Mouse (Mus musculus) cerebellum, postnatal 10 days (tissue): ENCODE results near the gene Gif.

Experiments
- DNase-seq, 2 experiments: peaks; one replicate each; pipeline ENCODE4 v3.0.0; 2021; ENCODE audit warnings: mixed read lengths in 2 of 2

Gif gene

GRCm38 (mm10) chr19:11800531-11801315 lies 53.4 kb downstream of the Gif start:
- DNase-seq: no peak

DNA sequence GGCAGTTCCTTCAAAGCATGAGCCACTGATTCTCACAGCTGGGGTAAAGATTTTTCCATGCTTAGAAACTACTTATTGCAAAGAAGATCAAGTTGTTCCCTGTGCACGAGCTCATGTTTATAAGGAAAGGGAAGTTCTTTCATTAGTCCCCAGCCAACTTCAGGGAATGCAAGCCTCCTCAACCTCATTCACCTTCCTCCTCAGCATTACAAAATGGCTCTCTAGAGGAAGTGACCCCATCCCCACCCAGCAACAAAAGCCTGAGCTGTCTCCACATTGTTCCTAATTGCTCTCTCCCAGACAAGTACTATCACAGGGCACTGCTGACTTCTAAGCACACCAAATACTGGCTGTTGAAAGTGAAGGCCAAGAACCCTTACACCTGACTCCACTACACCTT lies 57.1 kb downstream of the Gif start:
- no peak for DNase-seq

GRCm38 (mm10) chr19:11807251-11807650 lies 59.9 kb downstream of the Gif start:
- DNase-seq: no peak

DNA sequence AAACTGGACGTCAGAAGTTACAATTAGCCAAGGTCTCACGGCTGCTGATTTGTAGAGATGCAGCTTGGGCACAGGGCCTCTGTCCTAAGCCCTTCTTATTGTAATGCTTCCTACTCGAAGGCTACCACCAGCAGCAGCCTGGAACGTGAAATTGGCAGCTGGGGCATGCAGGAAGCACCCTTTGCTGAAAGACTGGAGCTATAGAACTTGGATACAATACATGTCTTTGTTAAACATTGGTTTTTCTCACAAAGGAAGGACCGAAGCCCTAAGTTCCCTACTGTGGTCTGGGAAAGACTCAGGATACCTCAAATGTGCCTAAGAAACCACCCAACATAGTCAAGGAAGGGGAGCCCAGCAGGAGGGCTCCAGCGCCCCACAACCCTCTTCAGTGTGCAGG lies 60.5 kb downstream of the Gif start:
- DNase-seq: no peak

DNA sequence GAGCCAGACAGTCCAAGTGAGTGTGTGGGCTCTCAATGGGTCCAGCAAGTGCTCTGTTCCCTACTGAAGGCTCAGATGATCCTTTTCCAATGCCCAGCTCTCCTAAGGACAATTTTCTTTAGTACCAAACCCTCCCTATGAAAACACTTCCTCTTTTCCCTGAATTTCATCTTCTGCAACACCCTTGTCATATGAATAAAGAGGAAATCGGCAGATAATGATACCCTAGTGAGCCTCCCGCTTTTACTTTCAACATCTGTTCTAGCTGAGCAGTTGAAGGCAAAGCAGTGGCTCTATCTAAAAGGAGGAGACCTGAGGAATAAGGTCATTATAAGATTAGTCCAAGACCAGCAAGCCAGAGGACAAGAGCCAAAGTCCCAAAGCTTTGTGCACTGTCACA lies 61.1 kb downstream of the Gif start:
- DNase-seq: no peak

DNA sequence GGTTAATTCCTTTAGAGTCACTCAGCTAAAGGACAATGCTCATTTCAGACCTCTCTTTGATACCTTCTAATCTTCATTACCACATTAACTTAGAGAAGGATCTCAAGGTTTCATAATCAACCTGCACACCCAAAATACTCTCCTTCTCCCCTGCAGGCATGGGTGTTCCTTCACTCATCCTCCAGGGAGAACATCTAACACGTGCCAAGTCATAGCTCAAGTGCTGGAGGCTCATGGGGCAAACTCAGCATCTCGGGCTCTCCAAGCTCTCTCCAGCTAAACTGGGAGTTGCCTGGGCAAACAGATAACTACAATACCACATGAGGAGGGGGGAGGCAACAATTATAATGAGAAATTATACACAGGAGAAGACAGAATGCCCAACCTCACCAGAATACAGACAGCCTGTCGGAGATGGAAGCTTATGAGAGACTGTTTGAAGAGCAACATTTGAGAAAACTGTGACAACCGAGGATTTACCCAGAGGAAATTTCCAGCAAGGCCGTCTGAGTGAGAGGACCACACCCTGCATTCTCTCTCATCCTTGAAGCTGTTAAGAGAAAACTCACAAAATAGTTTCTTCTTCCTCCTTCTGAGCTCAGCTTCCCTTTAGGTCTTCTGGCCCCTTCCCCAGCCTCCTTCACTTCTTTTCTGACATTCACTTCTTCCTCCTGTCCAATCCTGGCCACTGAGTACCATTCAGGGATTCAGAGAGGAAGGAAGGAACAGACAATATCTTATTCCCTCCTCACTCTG lies 62.8 kb downstream of the Gif start:
- DNase-seq: no peak

DNA sequence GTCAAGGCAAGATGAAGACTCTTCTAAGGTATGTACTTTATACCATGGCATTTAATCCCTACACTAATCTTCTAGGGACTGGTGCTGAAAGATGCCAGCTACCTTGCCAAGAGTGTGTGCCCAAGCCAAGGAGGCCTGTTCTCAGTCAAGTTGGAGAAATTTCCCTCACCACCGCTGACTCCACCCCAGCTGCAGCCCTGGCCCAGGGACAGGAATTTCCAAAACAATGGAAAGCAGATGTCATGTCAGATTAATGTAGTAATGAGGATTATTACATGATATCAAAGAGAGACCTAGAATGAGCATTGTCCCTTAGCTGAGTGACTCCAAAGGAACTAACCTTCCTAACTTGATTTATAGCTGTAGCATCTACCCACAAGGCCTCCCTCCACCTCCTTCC lies 63.5 kb downstream of the Gif start:
- DNase-seq: peak; percentile 8 to 21

GRCm38 (mm10) chr19:11811688-11812365 lies 64.5 kb downstream of the Gif start:
- peak; percentile 8 to 15 for DNase-seq
